Mouse (Mus musculus): ENCODE data around the gene Mnat1. TPM values are rescaled to one million over a fixed set of nuclear protein-coding genes. Genes with fewer than 3 reads are reported as not detected.

Mnat1 gene
- polyA plus RNA-seq, 1 experiment from 2014 or later: 18.4 TPM

DNA sequence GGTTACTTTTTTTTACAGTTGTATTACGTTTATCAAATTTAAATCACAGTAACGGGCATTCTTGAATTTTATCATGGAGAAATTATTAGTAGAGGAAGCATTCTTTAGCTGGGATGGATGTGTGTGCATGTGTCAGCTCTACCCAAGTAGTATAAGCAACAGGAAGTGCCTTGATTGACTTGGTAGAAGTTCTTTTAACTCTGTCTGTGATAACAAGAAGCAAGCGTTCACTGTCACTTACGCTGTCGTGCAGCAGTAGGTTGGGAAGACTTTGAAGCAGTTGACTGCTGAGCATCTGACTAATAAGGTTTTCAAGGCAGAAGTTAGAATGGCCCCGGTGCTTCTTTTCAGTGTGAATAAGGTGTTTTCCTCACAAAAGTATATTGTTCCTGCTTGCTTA lies 47.3 kb downstream of the Mnat1 start:
- no peak for ATAC-seq
- no peaks in the 10 kb centered on the region for H3K4me1 ChIP-seq (ENCODE audit: control insufficient read depth, insufficient read depth, low read length)
- WGBS: 85% methylated on average over 6 of the region's 6 CpGs

GRCm38 (mm10) chr12:73183896-73184295 lies 60.4 kb downstream of the Mnat1 start:
- WGBS: 55% methylated on average over 8 of the region's 8 CpGs
- ATAC-seq: no peak
- H3K36me3 ChIP-seq (ENCODE audit: control insufficient read depth, insufficient read depth, low read length): no peaks in the 10 kb centered on the region
- H3K4me1 ChIP-seq (ENCODE audit: control insufficient read depth, insufficient read depth, low read length): no peaks in the 10 kb centered on the region
- H3K27me3 ChIP-seq (ENCODE audit: control insufficient read depth, insufficient read depth, low read depth, low read length): no peaks in the 10 kb centered on the region
- no peak overlapping the region for H3K9ac ChIP-seq (ENCODE audit: low read depth, low read length)
- no peak overlapping the region for H3K4me3 ChIP-seq (ENCODE audit: low read depth, low read length)
- H3K27ac ChIP-seq (ENCODE audit: low read length): no peak overlapping the region
- H3K4me2 ChIP-seq (ENCODE audit: low read length): no peak overlapping the region
- no peaks in the 10 kb centered on the region for H3K9me3 ChIP-seq (replicated peaks; ENCODE audit: control insufficient read depth, low read length, poor library complexity, severe bottlenecking)

More for the DNA sequence above, 47.3 kb downstream of the Mnat1 start:
- Histone ChIP-seq H3K36me3 (ENCODE audit: control insufficient read depth, insufficient read depth, low read length) (peaks cover 5% of the 10 kb centered on the region), H3K27me3 (ENCODE audit: control insufficient read depth, insufficient read depth, low read depth, low read length) (no peaks in the 10 kb centered on the region), H3K9ac (ENCODE audit: low read depth, low read length) (no peak overlapping the region), H3K9me3 (replicated peaks; ENCODE audit: control insufficient read depth, low read length, poor library complexity, severe bottlenecking) (peaks cover 2% of the 10 kb centered on the region; the same call in 1 of the 2 replicates), H3K4me3 (ENCODE audit: low read depth, low read length) (no peak overlapping the region), H3K27ac (ENCODE audit: low read length) (no peak overlapping the region), H3K4me2 (ENCODE audit: low read length) (no peak overlapping the region)

GRCm38 (mm10) chr12:73197363-73197762 lies 73.8 kb downstream of the Mnat1 start:
- no peak overlapping the region for H3K4me2 ChIP-seq (ENCODE audit: low read length)
- H3K4me3 ChIP-seq (ENCODE audit: low read depth, low read length): no peak overlapping the region
- H3K36me3 ChIP-seq (ENCODE audit: control insufficient read depth, insufficient read depth, low read length): no peaks in the 10 kb centered on the region
- H3K9me3 ChIP-seq (replicated peaks; ENCODE audit: control insufficient read depth, low read length, poor library complexity, severe bottlenecking): no peaks in the 10 kb centered on the region
- no peak overlapping the region for H3K9ac ChIP-seq (ENCODE audit: low read depth, low read length)
- no peaks in the 10 kb centered on the region for H3K4me1 ChIP-seq (ENCODE audit: control insufficient read depth, insufficient read depth, low read length)
- H3K27me3 ChIP-seq (ENCODE audit: control insufficient read depth, insufficient read depth, low read depth, low read length): no peaks in the 10 kb centered on the region
- H3K27ac ChIP-seq (ENCODE audit: low read length): no peak overlapping the region
- WGBS: 97% methylated on average over 6 of the region's 6 CpGs
- no peak for ATAC-seq

GRCm38 (mm10) chr12:73198451-73198850 lies 74.9 kb downstream of the Mnat1 start:
- ATAC-seq: no peak
- no peaks in the 10 kb centered on the region for H3K27me3 ChIP-seq (ENCODE audit: control insufficient read depth, insufficient read depth, low read depth, low read length)
- 79% methylated on average over 1 of the region's 1 CpGs for WGBS
- no peak overlapping the region for H3K27ac ChIP-seq (ENCODE audit: low read length)
- H3K9ac ChIP-seq (ENCODE audit: low read depth, low read length): no peak overlapping the region
- H3K4me2 ChIP-seq (ENCODE audit: low read length): no peak overlapping the region
- no peaks in the 10 kb centered on the region for H3K4me1 ChIP-seq (ENCODE audit: control insufficient read depth, insufficient read depth, low read length)
- H3K9me3 ChIP-seq (replicated peaks; ENCODE audit: control insufficient read depth, low read length, poor library complexity, severe bottlenecking): no peaks in the 10 kb centered on the region
- no peaks in the 10 kb centered on the region for H3K36me3 ChIP-seq (ENCODE audit: control insufficient read depth, insufficient read depth, low read length)
- no peak overlapping the region for H3K4me3 ChIP-seq (ENCODE audit: low read depth, low read length)

DNA sequence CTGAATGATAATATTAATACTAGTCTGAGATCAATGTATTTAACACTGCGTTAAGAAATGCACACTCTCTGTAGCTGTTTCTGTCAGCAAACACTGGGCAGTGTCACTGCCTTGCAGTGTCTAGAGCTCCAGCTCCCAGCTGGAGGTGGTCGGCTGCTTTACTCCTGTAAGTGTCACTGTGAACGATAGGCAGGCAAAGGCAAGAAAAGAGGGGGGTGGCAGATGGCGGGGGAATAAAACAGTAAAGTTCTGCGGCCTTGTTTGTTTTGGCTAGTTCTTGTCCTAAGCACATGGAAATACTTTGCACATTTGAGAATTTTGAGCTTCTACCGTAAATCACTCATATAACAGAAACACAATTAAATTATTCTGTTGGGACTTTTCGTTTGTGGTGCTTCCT lies 75.9 kb downstream of the Mnat1 start:
- no peak overlapping the region for H3K4me3 ChIP-seq (ENCODE audit: low read depth, low read length)
- no peaks in the 10 kb centered on the region for H3K36me3 ChIP-seq (ENCODE audit: control insufficient read depth, insufficient read depth, low read length)
- no peaks in the 10 kb centered on the region for H3K9me3 ChIP-seq (replicated peaks; ENCODE audit: control insufficient read depth, low read length, poor library complexity, severe bottlenecking)
- no peak overlapping the region for H3K9ac ChIP-seq (ENCODE audit: low read depth, low read length)
- no peak overlapping the region for H3K27ac ChIP-seq (ENCODE audit: low read length)
- H3K27me3 ChIP-seq (ENCODE audit: control insufficient read depth, insufficient read depth, low read depth, low read length): no peaks in the 10 kb centered on the region
- H3K4me1 ChIP-seq (ENCODE audit: control insufficient read depth, insufficient read depth, low read length): no peaks in the 10 kb centered on the region
- no peak overlapping the region for H3K4me2 ChIP-seq (ENCODE audit: low read length)
- 65% methylated on average over 7 of the region's 7 CpGs for WGBS
- ATAC-seq: no peak

GRCm38 (mm10) chr12:73201587-73201986 lies 78.1 kb downstream of the Mnat1 start:
- Histone ChIP-seq H3K9me3 (replicated peaks; ENCODE audit: control insufficient read depth, low read length, poor library complexity, severe bottlenecking) (no peaks in the 10 kb centered on the region), H3K4me3 (ENCODE audit: low read depth, low read length) (no peak overlapping the region), H3K27me3 (ENCODE audit: control insufficient read depth, insufficient read depth, low read depth, low read length) (no peaks in the 10 kb centered on the region), H3K9ac (ENCODE audit: low read depth, low read length) (no peak overlapping the region), H3K27ac (ENCODE audit: low read length) (no peak overlapping the region), H3K4me2 (ENCODE audit: low read length) (no peak overlapping the region), H3K4me1 (ENCODE audit: control insufficient read depth, insufficient read depth, low read length) (no peaks in the 10 kb centered on the region), H3K36me3 (ENCODE audit: control insufficient read depth, insufficient read depth, low read length) (no peaks in the 10 kb centered on the region)
- ATAC-seq: no peak
- 51% methylated on average over 3 of the region's 3 CpGs for WGBS

GRCm38 (mm10) chr12:73205710-73206649 lies 82.5 kb downstream of the Mnat1 start:
- Histone ChIP-seq H3K4me2 (ENCODE audit: low read length) (no peak overlapping the region), H3K27me3 (ENCODE audit: control insufficient read depth, insufficient read depth, low read depth, low read length) (no peaks in the 10 kb centered on the region), H3K4me1 (ENCODE audit: control insufficient read depth, insufficient read depth, low read length) (no peaks in the 10 kb centered on the region), H3K9me3 (replicated peaks; ENCODE audit: control insufficient read depth, low read length, poor library complexity, severe bottlenecking) (no peaks in the 10 kb centered on the region), H3K4me3 (ENCODE audit: low read depth, low read length) (no peak overlapping the region), H3K27ac (ENCODE audit: low read length) (no peak overlapping the region), H3K36me3 (ENCODE audit: control insufficient read depth, insufficient read depth, low read length) (no peaks in the 10 kb centered on the region), H3K9ac (ENCODE audit: low read depth, low read length) (no peak overlapping the region)
- 80% methylated on average over 11 of the region's 11 CpGs for WGBS
- no peak for ATAC-seq

DNA sequence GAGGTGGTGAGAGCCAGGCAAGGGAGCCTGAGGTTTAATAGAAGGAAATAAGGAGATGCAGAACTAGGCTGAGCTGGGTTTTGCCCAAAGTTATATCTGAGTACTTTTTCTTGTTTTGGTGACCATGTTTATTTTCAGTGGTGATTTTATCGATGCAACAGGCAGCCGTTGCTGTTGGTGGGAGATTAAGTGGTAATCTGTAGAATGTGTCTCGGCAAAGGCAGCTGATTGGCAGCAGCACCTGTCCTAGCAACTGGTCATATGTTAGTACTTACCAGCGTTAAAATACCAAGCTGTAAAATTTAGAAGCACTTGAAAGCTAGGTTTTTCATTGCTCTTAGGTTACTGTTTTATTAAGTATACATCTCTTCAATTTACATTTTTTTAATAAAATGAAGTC lies 83.5 kb downstream of the Mnat1 start:
- 67% methylated on average over 4 of the region's 4 CpGs for WGBS
- Histone ChIP-seq H3K4me2 (ENCODE audit: low read length) (no peak overlapping the region), H3K36me3 (ENCODE audit: control insufficient read depth, insufficient read depth, low read length) (no peaks in the 10 kb centered on the region), H3K4me3 (ENCODE audit: low read depth, low read length) (no peak overlapping the region), H3K27ac (ENCODE audit: low read length) (no peak overlapping the region), H3K4me1 (ENCODE audit: control insufficient read depth, insufficient read depth, low read length) (no peaks in the 10 kb centered on the region), H3K9me3 (replicated peaks; ENCODE audit: control insufficient read depth, low read length, poor library complexity, severe bottlenecking) (no peaks in the 10 kb centered on the region), H3K9ac (ENCODE audit: low read depth, low read length) (no peak overlapping the region), H3K27me3 (ENCODE audit: control insufficient read depth, insufficient read depth, low read depth, low read length) (no peaks in the 10 kb centered on the region)
- ATAC-seq: no peak

GRCm38 (mm10) chr12:73207461-73207860 lies 83.9 kb downstream of the Mnat1 start:
- Histone ChIP-seq H3K4me1 (ENCODE audit: control insufficient read depth, insufficient read depth, low read length) (no peaks in the 10 kb centered on the region), H3K9ac (ENCODE audit: low read depth, low read length) (no peak overlapping the region), H3K27ac (ENCODE audit: low read length) (no peak overlapping the region), H3K36me3 (ENCODE audit: control insufficient read depth, insufficient read depth, low read length) (no peaks in the 10 kb centered on the region), H3K4me2 (ENCODE audit: low read length) (no peak overlapping the region), H3K27me3 (ENCODE audit: control insufficient read depth, insufficient read depth, low read depth, low read length) (no peaks in the 10 kb centered on the region), H3K9me3 (replicated peaks; ENCODE audit: control insufficient read depth, low read length, poor library complexity, severe bottlenecking) (no peaks in the 10 kb centered on the region), H3K4me3 (ENCODE audit: low read depth, low read length) (no peak overlapping the region)
- ATAC-seq: no peak
- 55% methylated on average over 1 of the region's 1 CpGs for WGBS
